Mouse (Mus musculus) testis, adult 2 months (tissue): ENCODE measurements around the gene Wdr93. TPM values are rescaled to one million over a fixed set of nuclear protein-coding genes. Genes with fewer than 3 reads are reported as not detected.
A peak's percentile ranks its signal among the peaks of the same experiment; 100 is the strongest.

Source experiments
- H3K27ac ChIP-seq: fragments of 200-500 bp; 2 replicates; pipeline ENCODE4 v1.5.1; 2012; ENCODE audit warnings: low read depth, low read length; ENCODE audit not compliant: control insufficient read depth, insufficient read depth
- H3K27me3 ChIP-seq: fragments of 200-500 bp; 2 replicates; pipeline ENCODE4 v1.6.1; 2012; ENCODE audit warnings: mild to moderate bottlenecking, low read length, moderate library complexity; ENCODE audit not compliant: control insufficient read depth, insufficient read depth
- H3K36me3 ChIP-seq: fragments of 200-500 bp; 2 replicates; pipeline ENCODE4 v1.6.1; 2012; ENCODE audit warnings: mild to moderate bottlenecking, low read length; ENCODE audit not compliant: control insufficient read depth, insufficient read depth
- H3K4me1 ChIP-seq: fragments of 200-500 bp; 2 replicates; pipeline ENCODE4 v1.6.1; 2012; ENCODE audit warnings: low read length; ENCODE audit not compliant: control insufficient read depth, insufficient read depth
- H3K4me3 ChIP-seq: fragments of 200-500 bp; 2 replicates; pipeline ENCODE4 v1.5.1; 2012; ENCODE audit warnings: low read depth, mild to moderate bottlenecking, low read length, moderate library complexity, mixed read lengths; ENCODE audit not compliant: control insufficient read depth
- CTCF ChIP-seq: fragments of 200-500 bp; IDR thresholded peaks from 2 replicates; pipeline ENCODE4 v1.5.1; 2012; ENCODE audit warnings: low read depth, mild to moderate bottlenecking, inconsistent platforms, low read length, moderate library complexity; ENCODE audit not compliant: control insufficient read depth, insufficient read depth, insufficient replicate concordance
- POLR2A ChIP-seq: fragments of 200-500 bp; IDR thresholded peaks from 2 replicates; pipeline ENCODE4 v1.6.1; 2012; ENCODE audit warnings: low read depth, mild to moderate bottlenecking, inconsistent platforms, low read length, moderate library complexity; ENCODE audit not compliant: control insufficient read depth
- polyA plus RNA-seq: library from polyadenylated mRNA; depleted of rRNA; stranded (reverse); fragments of >200 nt; gene quantifications from 2 replicates; pipeline ENCODE4 v1.2.3, GENCODE M21; 2012

Wdr93 gene
- polyA plus RNA-seq, 1 experiment: 36.9 TPM

DNA sequence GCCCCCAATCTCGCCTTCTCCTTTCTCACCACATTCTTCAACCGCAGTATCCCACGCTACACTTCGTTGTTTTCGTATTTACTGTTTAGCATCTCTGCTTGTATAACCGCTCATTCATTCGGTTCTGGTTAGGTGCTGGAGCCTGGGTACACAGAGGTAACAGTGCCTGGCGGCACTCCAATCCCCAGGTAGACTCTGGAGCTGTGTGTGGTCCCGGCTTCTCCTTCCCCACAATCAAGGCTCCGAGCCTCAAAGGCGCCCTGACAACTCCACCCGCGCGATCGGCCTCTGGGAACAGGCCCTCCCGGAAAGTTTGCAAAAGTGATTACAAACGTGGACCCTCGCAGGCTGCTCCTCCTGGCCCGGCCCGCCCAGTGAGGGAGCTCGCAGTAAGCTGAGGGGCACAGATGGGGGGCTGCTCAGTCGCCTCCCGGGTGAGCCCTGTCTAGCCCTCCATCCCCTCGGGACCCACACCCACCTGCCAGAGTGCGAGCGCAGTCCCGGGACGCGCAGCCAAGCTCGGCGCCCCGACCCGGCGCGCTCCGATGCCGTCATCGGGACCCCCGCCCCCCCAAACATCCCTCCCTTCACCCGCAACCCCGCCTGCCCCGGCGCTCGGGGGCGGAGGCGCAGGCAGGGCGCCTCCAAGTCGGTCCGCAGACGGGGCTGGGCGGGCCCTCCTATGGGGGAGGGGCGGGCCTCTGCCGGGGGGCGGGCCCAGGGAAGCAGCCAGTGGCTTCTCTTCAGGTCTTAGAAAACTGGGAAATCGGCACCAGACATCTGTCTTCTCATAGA, 27.6 kb upstream of the Wdr93 start, which contains the start of gene Kif7:
Gene Kif7, minus strand, starts transcription at position 534 of the 795 bp plus-strand sequence.
- Histone ChIP-seq H3K27me3 (no peaks in the 10 kb centered on the region), H3K4me1 (peaks cover 21% of the 10 kb centered on the region), H3K4me3 (peak within 1 kb of the TSS; percentile 88), H3K27ac (0 out of 2 replicates have a peak within 1 kb of the TSS, but pooled peaks have one; percentile 6), H3K36me3 (no peaks in the 10 kb centered on the region)
- no peak for TF ChIP-seq POLR2A
- TF ChIP-seq CTCF: no peak

DNA sequence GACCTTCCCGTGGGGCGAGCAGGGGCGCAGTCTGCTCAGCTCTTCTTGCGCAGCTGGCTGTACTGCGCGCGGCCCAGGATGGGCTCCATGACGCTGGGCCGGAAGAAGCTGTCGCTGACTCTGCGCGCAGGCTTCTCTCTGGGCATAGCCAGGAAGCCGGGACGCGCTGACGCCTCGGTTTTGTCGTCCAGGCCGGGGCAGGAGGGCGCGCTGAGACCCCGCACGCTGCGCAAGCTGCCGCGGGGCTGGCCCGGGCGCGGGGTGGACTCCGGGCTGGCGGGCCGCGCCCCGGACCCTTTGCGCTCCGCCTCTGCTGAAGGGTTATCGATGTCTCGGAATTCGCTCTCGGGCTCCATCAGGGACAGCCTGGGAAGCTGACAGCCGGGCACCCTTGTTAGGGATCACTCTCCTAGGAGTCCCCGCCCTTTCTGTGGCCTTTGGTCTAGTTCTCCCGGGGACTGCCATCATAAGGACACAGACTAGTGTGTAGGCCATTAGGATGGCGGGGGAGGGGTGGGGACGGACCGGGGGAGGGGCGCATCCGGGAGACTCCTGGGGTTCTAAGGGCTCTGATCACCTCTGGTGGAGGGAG, 21.5 kb upstream of the Wdr93 start:
- no peaks in the 10 kb centered on the region for H3K36me3 ChIP-seq
- TF ChIP-seq POLR2A (no peak), CTCF (no peak)
- no peaks in the 10 kb centered on the region for H3K27me3 ChIP-seq
- 0 out of 2 replicates have a peak overlapping the region, but pooled peaks have one; percentile 23 for H3K27ac ChIP-seq
- H3K4me3 ChIP-seq: peak overlapping the region; percentile 84
- H3K4me1 ChIP-seq: peaks cover 6% of the 10 kb centered on the region

DNA sequence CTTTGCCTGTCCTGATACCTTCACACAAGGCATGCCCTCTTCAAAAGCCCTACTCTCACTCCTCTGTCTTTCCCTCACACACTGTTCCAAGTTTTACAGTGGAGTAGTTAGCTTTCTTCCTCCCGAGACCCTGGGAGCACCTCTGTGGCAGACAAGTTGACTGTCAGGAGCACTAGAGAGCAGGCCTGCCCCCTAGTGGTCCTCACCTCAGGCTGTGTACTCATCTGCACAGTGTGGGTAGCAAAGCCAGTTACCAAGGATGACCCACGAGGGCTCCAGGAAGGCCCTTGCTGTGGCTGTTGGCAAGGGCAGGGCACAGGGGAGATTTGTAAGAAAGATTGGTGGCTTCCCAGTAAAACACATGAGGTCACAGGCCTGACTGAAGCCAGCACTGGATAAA, 15.9 kb upstream of the Wdr93 start:
- peak; percentile 73; the same call in 1 of the 2 replicates for TF ChIP-seq CTCF
- no peak for TF ChIP-seq POLR2A
- no peaks in the 10 kb centered on the region for H3K36me3 ChIP-seq
- H3K27ac ChIP-seq: no peak overlapping the region
- no peaks in the 10 kb centered on the region for H3K4me1 ChIP-seq
- no peaks in the 10 kb centered on the region for H3K27me3 ChIP-seq
- no peak overlapping the region for H3K4me3 ChIP-seq

DNA sequence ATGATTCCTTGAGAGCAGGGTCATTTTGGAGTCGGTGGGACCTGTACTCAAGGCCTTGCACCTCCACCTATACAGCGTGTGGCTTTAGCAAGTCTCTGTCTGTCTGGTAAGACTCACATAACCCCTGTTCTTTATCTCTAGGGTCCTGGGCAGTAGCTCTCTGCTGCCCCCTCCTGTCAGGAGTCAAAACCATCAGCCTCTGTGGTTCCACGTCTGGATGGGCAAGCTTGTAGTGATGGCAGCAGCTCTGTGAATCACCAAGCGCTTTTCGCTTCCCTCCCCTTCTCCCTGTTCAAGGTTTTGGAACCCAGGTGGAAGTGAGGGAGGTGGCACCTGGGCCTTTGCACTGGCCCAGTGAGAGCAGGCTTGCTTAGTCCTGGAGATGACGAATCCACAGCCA, 14.7 kb upstream of the Wdr93 start:
- Histone ChIP-seq H3K27me3 (no peaks in the 10 kb centered on the region), H3K4me1 (no peaks in the 10 kb centered on the region), H3K36me3 (no peaks in the 10 kb centered on the region), H3K27ac (no peak overlapping the region), H3K4me3 (no peak overlapping the region)
- peak; percentile 85 for TF ChIP-seq CTCF
- no peak for TF ChIP-seq POLR2A

DNA sequence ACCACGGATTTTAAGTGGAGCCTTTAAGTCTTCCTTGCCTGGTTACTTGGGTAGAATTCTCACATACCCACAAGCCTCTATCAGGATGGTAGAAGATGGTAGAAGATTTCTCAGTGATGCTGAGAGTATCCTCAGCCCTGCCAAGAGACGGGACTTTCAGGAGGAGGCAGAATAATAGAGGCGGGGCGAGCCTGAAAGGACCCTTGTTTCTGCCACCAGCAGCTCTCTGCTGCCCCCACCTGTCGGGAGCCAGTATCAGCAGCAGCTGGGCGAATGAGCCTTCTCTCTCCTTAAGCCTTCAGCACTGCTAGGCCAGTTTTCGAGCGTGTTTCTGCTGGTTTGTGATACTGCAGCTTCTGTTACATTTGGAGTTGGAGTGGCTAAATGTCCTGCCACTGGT, 13.8 kb upstream of the Wdr93 start:
- no peak overlapping the region for H3K4me3 ChIP-seq
- no peaks in the 10 kb centered on the region for H3K36me3 ChIP-seq
- no peaks in the 10 kb centered on the region for H3K27me3 ChIP-seq
- H3K27ac ChIP-seq: no peak overlapping the region
- TF ChIP-seq POLR2A: no peak
- peak; percentile 86; the same call in 1 of the 2 replicates for TF ChIP-seq CTCF
- no peaks in the 10 kb centered on the region for H3K4me1 ChIP-seq

DNA sequence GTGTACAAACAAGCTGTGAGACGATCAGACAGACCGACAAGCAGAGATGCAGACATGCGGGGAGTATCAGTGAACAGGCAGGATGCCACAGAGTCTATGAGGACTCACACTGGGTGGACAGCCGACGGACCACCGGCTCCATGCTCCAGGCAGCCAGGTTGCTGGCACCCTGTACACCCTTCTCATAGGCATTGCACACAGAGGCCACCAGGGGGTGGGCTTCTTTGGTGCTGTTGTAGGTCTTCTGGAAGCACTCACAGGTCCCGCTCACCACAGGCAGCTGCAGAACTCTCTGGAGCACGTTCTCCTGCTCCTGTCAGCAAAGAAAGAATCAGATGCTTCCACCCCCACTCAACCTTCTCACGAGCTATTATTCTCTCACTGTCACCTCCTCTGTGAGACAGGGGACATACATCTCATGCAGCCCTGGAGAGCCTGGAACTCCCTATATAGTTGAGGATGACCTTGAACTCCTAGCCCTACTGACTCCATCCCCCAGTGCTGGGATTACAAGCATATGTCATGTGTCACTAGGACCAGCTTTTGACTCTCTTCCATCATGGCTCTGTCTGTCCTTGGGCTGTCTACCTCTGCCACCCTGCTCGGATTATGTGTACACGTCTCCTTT, 13.1 kb upstream of the Wdr93 start:
- Histone ChIP-seq H3K27ac (no peak overlapping the region), H3K4me3 (no peak overlapping the region), H3K4me1 (no peaks in the 10 kb centered on the region), H3K27me3 (no peaks in the 10 kb centered on the region), H3K36me3 (no peaks in the 10 kb centered on the region)
- no peak for TF ChIP-seq POLR2A
- peak; percentile 36; the same call in 1 of the 2 replicates for TF ChIP-seq CTCF

DNA sequence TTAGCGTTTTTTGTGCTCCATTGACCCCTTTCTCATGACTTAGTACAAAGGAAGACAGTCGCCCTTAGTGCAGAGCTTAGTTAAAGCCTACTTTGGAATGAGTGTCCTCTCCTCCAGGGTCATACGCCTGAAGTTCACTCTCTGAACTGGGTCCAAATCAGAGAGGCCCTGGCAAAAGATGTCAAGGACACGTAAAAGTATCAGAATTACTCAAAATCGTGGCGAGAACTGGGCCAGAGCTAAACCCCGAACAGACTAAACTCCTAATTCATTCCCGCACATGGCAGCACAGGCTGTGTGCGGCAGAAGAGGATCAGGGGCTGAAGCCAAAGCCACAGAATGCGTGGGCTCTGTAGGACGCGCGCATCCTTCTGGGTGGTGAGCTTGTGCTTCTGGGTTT, 11.5 kb upstream of the Wdr93 start:
- no peaks in the 10 kb centered on the region for H3K36me3 ChIP-seq
- H3K27ac ChIP-seq: no peak overlapping the region
- H3K27me3 ChIP-seq: no peaks in the 10 kb centered on the region
- H3K4me1 ChIP-seq: no peaks in the 10 kb centered on the region
- TF ChIP-seq CTCF (no peak), POLR2A (no peak)
- H3K4me3 ChIP-seq: no peak overlapping the region
